Mouse (Mus musculus) megakaryocyte-erythroid progenitor cell, adult 5-6 weeks (primary cell): ENCODE measurements around the gene Pglyrp4. TPM values are rescaled to one million over a fixed set of nuclear protein-coding genes. Genes with fewer than 3 reads are reported as not detected.
"Not testable (repeated sequence)": the region's sequence is repeated elsewhere in the genome, so short reads cannot be mapped to it uniquely, and the experiment has no call there.

Experiments
- ATAC-seq: replicated peaks from 2 replicates; pipeline ENCODE4 v1.8.0; 2016; ENCODE audit warnings: mild to moderate bottlenecking, inconsistent platforms; ENCODE audit not compliant: severe bottlenecking, poor library complexity, low FRiP score, low TSS enrichment
- total RNA-seq, 2 experiments: library from RNA; stranded (forward) in 1 of 2; stranded (reverse) in 1 of 2; fragments of 200-1000, 215-1000 nt in 1 of 2; fragments of >200 nt in 1 of 2; fragmentation: Nextera tagmentation in 1 of 2; gene quantifications; 2 replicates each; pipeline ENCODE4 v1.2.3; 2014 to 2017

Pglyrp4 gene
- not detected in 2 replicates for total RNA-seq (2014; fragmentation: Nextera tagmentation)
- not detected in 2 replicates for total RNA-seq (2017)

GRCm38 (mm10) chr3:90726606-90727005 is at the start of gene Pglyrp4:
Gene Pglyrp4, plus strand, starts transcription at chr3:90726906.
- no peak for ATAC-seq

- ATAC-seq, result no peak
These were observed 48.0 kb upstream of the Pglyrp4 start for GRCm38 (mm10) chr3:90678656-90679055.

- no peak for ATAC-seq
These were observed 42.8 kb upstream of the Pglyrp4 start for GRCm38 (mm10) chr3:90683929-90684328.

- no peak for ATAC-seq
These were observed 39.9 kb upstream of the Pglyrp4 start for GRCm38 (mm10) chr3:90686835-90687234.

- no peak for ATAC-seq
These were observed 33.2 kb upstream of the Pglyrp4 start for GRCm38 (mm10) chr3:90693496-90693895.

GRCm38 (mm10) chr3:90695613-90696012 is 31.1 kb upstream of the Pglyrp4 start, which contains the start of gene S100a9:
Gene S100a9, minus strand, starts transcription at chr3:90695721.
- no peak for ATAC-seq

- ATAC-seq, result no peak
These were observed 24.5 kb upstream of the Pglyrp4 start for GRCm38 (mm10) chr3:90702244-90702643.

GRCm38 (mm10) chr3:90708523-90709202 is 18.0 kb upstream of the Pglyrp4 start:
- ATAC-seq, result peak; percentile 66

- peak; percentile 99 for ATAC-seq
These were observed 16.9 kb upstream of the Pglyrp4 start for GRCm38 (mm10) chr3:90709591-90710460.

- no peak for ATAC-seq
These were observed 23.0 kb downstream of the Pglyrp4 start for GRCm38 (mm10) chr3:90749658-90750057.

GRCm38 (mm10) chr3:90777776-90778175 is 51.1 kb downstream of the Pglyrp4 start, which contains the start of gene Gm5849:
Gene Gm5849, minus strand, starts transcription at chr3:90777876.
- ATAC-seq, result not testable (repeated sequence)

Other genes starting within 250 kb of the Pglyrp4 start
- 37.0 and 38.1 TPM in 2 replicates for gene Snapin, start 235.9 kb upstream of the Pglyrp4 start, total RNA-seq (2014; fragmentation: Nextera tagmentation)
- gene Snapin, start 235.9 kb upstream of the Pglyrp4 start, total RNA-seq (2017), result 19.5 and 48.6 TPM in 2 replicates
- 122 and 154 TPM in 2 replicates for gene Chtop, start 217.4 kb upstream of the Pglyrp4 start, total RNA-seq (2014; fragmentation: Nextera tagmentation)
- 118 and 119 TPM in 2 replicates for gene Chtop, start 217.4 kb upstream of the Pglyrp4 start, total RNA-seq (2017)
- 27.2 and 33.2 TPM in 2 replicates for gene S100a1, start 212.5 kb upstream of the Pglyrp4 start, total RNA-seq (2014; fragmentation: Nextera tagmentation)
- 55.0 and 57.4 TPM in 2 replicates for gene S100a1, start 212.5 kb upstream of the Pglyrp4 start, total RNA-seq (2017)
- 14.8 and 33.6 TPM in 2 replicates for gene S100a13, start 212.5 kb upstream of the Pglyrp4 start, total RNA-seq (2014; fragmentation: Nextera tagmentation)
- gene S100a13, start 212.5 kb upstream of the Pglyrp4 start, total RNA-seq (2017), result 36.2 and 58.0 TPM in 2 replicates
- gene S100a14, start 200.1 kb upstream of the Pglyrp4 start, total RNA-seq (2014; fragmentation: Nextera tagmentation), result not detected in 2 replicates
- gene S100a14, start 200.1 kb upstream of the Pglyrp4 start, total RNA-seq (2017), result 4.1 TPM in 1 of 2 replicates, not detected in the other
- not detected in 2 replicates for gene S100a16, start 189.7 kb upstream of the Pglyrp4 start, total RNA-seq (2014; fragmentation: Nextera tagmentation)
- gene S100a16, start 189.7 kb upstream of the Pglyrp4 start, total RNA-seq (2017), result not detected in 2 replicates
- gene S100a3, start 166.3 kb upstream of the Pglyrp4 start, total RNA-seq (2014; fragmentation: Nextera tagmentation), result not detected in 2 replicates
- gene S100a3, start 166.3 kb upstream of the Pglyrp4 start, total RNA-seq (2017), result not detected in 2 replicates
- gene S100a2, start 136.7 kb upstream of the Pglyrp4 start, total RNA-seq (2014; fragmentation: Nextera tagmentation), result not detected in 2 replicates
- not detected in 2 replicates for gene S100a2, start 136.7 kb upstream of the Pglyrp4 start, total RNA-seq (2017)
- gene Gm42674, start 125.0 kb upstream of the Pglyrp4 start, total RNA-seq (2014; fragmentation: Nextera tagmentation), result not detected in 2 replicates
- gene Gm42674, start 125.0 kb upstream of the Pglyrp4 start, total RNA-seq (2017), result not detected in 2 replicates
- gene S100a4, start 123.1 kb upstream of the Pglyrp4 start, total RNA-seq (2014; fragmentation: Nextera tagmentation), result 3.8 TPM in 1 of 2 replicates, not detected in the other
- 6.7 and 23.6 TPM in 2 replicates for gene S100a4, start 123.1 kb upstream of the Pglyrp4 start, total RNA-seq (2017)
- not detected in 2 replicates for gene S100a5, start 118.4 kb upstream of the Pglyrp4 start, total RNA-seq (2014; fragmentation: Nextera tagmentation)
- not detected in 2 replicates for gene S100a5, start 118.4 kb upstream of the Pglyrp4 start, total RNA-seq (2017)
- gene S100a6, start 114.0 kb upstream of the Pglyrp4 start, total RNA-seq (2014; fragmentation: Nextera tagmentation), result 2.0 and 21.9 TPM in 2 replicates
- 0.94 TPM in 1 of 2 replicates, not detected in the other for gene S100a6, start 114.0 kb upstream of the Pglyrp4 start, total RNA-seq (2017)
- not detected in 2 replicates for gene S100a7a, start 72.9 kb upstream of the Pglyrp4 start, total RNA-seq (2014; fragmentation: Nextera tagmentation)
- not detected in 2 replicates for gene S100a7a, start 72.9 kb upstream of the Pglyrp4 start, total RNA-seq (2017)
- gene S100a8, start 57.9 kb upstream of the Pglyrp4 start, total RNA-seq (2014; fragmentation: Nextera tagmentation), result 8.8 and 1,388 TPM in 2 replicates
- 75.2 and 207 TPM in 2 replicates for gene S100a8, start 57.9 kb upstream of the Pglyrp4 start, total RNA-seq (2017)
- 1.1 and 1,636 TPM in 2 replicates for gene S100a9, start 31.2 kb upstream of the Pglyrp4 start, total RNA-seq (2014; fragmentation: Nextera tagmentation)
- gene S100a9, start 31.2 kb upstream of the Pglyrp4 start, total RNA-seq (2017), result 59.5 and 143 TPM in 2 replicates
- not detected in 2 replicates for gene Gm5849, start 51.0 kb downstream of the Pglyrp4 start, total RNA-seq (2014; fragmentation: Nextera tagmentation)
- gene Gm5849, start 51.0 kb downstream of the Pglyrp4 start, total RNA-seq (2017), result not detected in 2 replicates